Mouse (Mus musculus) cerebellum, postnatal 14 days (tissue): ENCODE measurements around the gene Sh2d1b1.

Source experiments
- DNase-seq, 2 experiments: peaks; one replicate each; pipeline ENCODE4 v3.0.0; 2021; ENCODE audit warnings: mixed read lengths in 2 of 2

The Sh2d1b1 gene

GRCm38 (mm10) chr1:170325277-170325676 is 48.2 kb downstream of the Sh2d1b1 start:
- DNase-seq = no peak

- no peak for DNase-seq
Measured at GRCm38 (mm10) chr1:170331926-170332325, 54.8 kb downstream of the Sh2d1b1 start.

GRCm38 (mm10) chr1:170332775-170333174 is 55.7 kb downstream of the Sh2d1b1 start:
- no peak for DNase-seq
